Mouse (Mus musculus) neural tube, embryonic 12.5 days (tissue): ENCODE results near the gene Cd109. TPM values are rescaled to one million over a fixed set of nuclear protein-coding genes. Genes with fewer than 3 reads are reported as not detected.

Experiments used
- ATAC-seq: fragments of 200-750 bp; cut with Nextera tagmentation; 2 replicates; pipeline ENCODE4 v1.8.0; 2017; ENCODE audit warnings: low read depth, mild to moderate bottlenecking, moderate TSS enrichment, moderate library complexity; ENCODE audit not compliant: low FRiP score
- H3K27ac ChIP-seq: fragments of 300-500 bp; sonication (generic); 2 replicates; pipeline ENCODE4 v1.5.1; 2016
- H3K27me3 ChIP-seq: fragments of 300-500 bp; sonication (generic); replicated peaks from 2 replicates; pipeline ENCODE4 v1.6.1; 2016; ENCODE audit warnings: mild to moderate bottlenecking
- H3K36me3 ChIP-seq: fragments of 300-500 bp; sonication (generic); 2 replicates; pipeline ENCODE4 v1.6.1; 2016; ENCODE audit warnings: mild to moderate bottlenecking
- H3K4me1 ChIP-seq: fragments of 300-500 bp; sonication (generic); 2 replicates; pipeline ENCODE4 v1.6.1; 2016
- H3K4me2 ChIP-seq: fragments of 300-500 bp; sonication (generic); replicated peaks from 2 replicates; pipeline ENCODE4 v1.6.1; 2016; ENCODE audit warnings: mild to moderate bottlenecking
- H3K4me3 ChIP-seq: fragments of 300-500 bp; sonication (generic); 2 replicates; pipeline ENCODE4 v1.5.1; 2016
- H3K9ac ChIP-seq: fragments of 300-500 bp; sonication (generic); 2 replicates; pipeline ENCODE4 v1.6.1; 2016; ENCODE audit warnings: mild to moderate bottlenecking
- H3K9me3 ChIP-seq: fragments of 300-500 bp; sonication (generic); 2 replicates; pipeline ENCODE4 v1.6.1; 2016; ENCODE audit warnings: mild to moderate bottlenecking
- WGBS: fragments of 180-500 bp; shearing (Covaris S2); methylation state at CpG from one replicate; pipeline ENCODE4 v1.1.7; 2016; 5-methylcytosine and 5-hydroxymethylcytosine counted together
- polyA plus RNA-seq: library from polyadenylated mRNA; unstranded; fragments of >200 nt; fragmentation: Nextera tagmentation; extraction: Ambion mirVana; gene quantifications from 2 replicates; pipeline ENCODE4 v1.2.1, GENCODE M21; 2016

The Cd109 gene
- polyA plus RNA-seq, 1 experiment from 2014 or later = 3.7 TPM

DNA sequence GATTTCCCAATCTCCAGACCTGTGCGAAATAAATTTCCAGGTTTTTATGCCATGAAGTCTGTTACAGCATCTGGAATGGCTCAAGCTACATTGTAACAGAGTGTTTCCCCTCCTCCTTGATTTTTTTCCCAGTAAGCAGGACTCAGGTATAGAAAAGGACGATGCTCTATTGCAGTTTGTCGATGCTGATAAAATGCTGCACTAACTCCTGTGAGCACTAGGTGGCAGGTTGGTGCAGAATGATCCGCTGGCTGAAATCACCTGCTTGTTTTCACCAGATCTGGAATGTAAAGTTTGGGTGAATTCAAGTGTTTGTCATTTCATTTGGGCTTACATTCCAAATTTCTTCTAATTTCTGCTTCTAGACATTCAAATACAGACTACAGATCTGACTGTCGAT is 18.5 kb upstream of the Cd109 start:
- no peak overlapping the region for H3K4me3 ChIP-seq
- H3K4me1 ChIP-seq = no peaks in the 10 kb centered on the region
- no peak overlapping the region for H3K9ac ChIP-seq
- no peaks in the 10 kb centered on the region for H3K36me3 ChIP-seq
- H3K4me2 ChIP-seq = no peak overlapping the region
- H3K27ac ChIP-seq = no peak overlapping the region
- H3K9me3 ChIP-seq = no peaks in the 10 kb centered on the region
- 8% methylated on average over 5 of the region's 5 CpGs for WGBS
- H3K27me3 ChIP-seq = no peaks in the 10 kb centered on the region
- no peak for ATAC-seq

- no peak for ATAC-seq
- Histone ChIP-seq H3K36me3 (no peaks in the 10 kb centered on the region), H3K4me3 (no peak overlapping the region), H3K4me1 (no peaks in the 10 kb centered on the region), H3K9ac (no peak overlapping the region), H3K9me3 (no peaks in the 10 kb centered on the region), H3K27ac (no peak overlapping the region), H3K4me2 (no peak overlapping the region), H3K27me3 (no peaks in the 10 kb centered on the region)
- WGBS = 71% methylated on average over 5 of the region's 5 CpGs
Measured at GRCm38 (mm10) chr9:78599927-78600326, 15.4 kb upstream of the Cd109 start.

DNA sequence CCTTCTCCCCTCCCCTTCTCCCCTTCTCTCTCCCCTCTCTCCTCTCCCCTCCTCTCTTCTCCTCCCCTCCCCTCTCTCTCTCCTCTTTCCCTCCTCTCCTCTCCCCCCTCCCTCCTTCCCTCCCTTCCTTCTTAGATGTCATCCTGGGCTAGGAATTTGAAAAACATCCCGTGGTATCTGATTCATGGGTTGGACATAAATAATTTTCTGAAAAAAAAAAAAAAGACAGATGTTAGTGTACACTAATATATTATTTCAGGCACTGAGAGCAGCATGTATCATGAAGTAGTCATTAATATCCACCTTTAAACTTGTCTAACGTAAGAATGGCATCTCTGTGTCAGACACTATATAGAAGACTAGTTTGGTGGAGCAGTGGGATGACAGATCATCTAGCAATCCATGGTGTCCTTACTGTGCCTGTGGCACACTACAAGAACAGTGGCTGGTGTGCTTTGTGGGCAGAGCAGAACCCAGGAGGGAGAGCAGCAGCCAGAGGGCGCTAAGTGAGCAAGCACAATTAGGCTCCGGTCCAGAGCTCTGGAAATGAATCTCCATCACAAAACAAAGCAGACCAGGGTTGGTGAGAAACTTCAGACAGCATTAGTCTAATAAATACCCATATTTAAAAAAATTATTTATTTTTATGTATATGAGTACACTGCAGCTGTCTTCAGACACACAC is 14.2 kb upstream of the Cd109 start:
- H3K9me3 ChIP-seq = no peaks in the 10 kb centered on the region
- H3K4me3 ChIP-seq = no peak overlapping the region
- H3K4me1 ChIP-seq = no peaks in the 10 kb centered on the region
- 61% methylated on average over 4 of the region's 4 CpGs for WGBS
- H3K9ac ChIP-seq = no peak overlapping the region
- no peak overlapping the region for H3K27ac ChIP-seq
- no peaks in the 10 kb centered on the region for H3K27me3 ChIP-seq
- H3K36me3 ChIP-seq = no peaks in the 10 kb centered on the region
- no peak for ATAC-seq
- H3K4me2 ChIP-seq = no peak overlapping the region

DNA sequence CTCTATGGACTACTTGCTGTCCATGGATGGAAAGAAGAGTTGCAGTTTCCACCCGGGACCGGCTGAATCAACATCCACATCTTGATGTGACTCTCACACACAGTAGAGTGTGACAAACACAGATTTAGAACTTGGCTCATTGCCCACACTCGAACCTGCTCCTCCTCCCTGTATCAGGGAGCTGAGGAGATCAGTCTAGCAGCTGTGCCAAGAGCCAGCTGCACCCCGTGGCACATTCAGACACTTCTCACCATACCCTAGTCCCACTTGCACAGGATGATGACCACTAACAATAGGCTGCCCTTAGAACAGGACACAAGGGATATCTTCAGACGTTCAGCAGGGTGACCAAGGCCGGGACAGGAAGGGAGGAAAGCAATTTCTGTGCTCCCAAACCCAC is 1.1 kb upstream of the Cd109 start:
- Histone ChIP-seq H3K36me3 (no peaks in the 10 kb centered on the region), H3K27me3 (0 out of 2 replicates have a peak, but pooled peaks cover 6% of the 10 kb centered on the region), H3K9me3 (no peaks in the 10 kb centered on the region), H3K4me3 (no peak overlapping the region), H3K9ac (no peak overlapping the region), H3K27ac (no peak overlapping the region), H3K4me2 (no peak overlapping the region), H3K4me1 (0 out of 2 replicates have a peak, but pooled peaks cover 4% of the 10 kb centered on the region)
- 56% methylated on average over 6 of the region's 6 CpGs for WGBS
- peak; percentile 59; the same call in 1 of the 2 replicates for ATAC-seq

DNA sequence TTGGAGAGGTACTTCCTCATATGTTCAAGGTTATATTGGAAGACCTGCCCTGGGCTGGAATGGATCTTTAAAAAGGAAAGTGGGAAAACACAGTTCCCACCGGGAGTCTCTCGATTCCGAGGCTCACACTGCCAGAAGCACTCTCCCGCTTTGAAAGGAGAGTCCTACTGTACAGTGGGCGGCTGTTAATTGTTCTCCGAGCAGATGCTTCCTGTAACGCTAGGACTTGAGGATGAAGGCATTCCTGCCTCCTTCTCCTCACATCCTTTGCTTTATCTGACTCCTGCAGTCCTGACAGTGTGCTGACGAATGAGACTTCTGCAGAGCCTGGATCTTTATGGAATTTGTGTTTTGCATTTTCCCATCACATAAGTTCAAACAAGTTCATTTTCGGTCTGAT is 3.9 kb downstream of the Cd109 start:
- 0 out of 2 replicates have a peak, but pooled peaks cover 4% of the 10 kb centered on the region for H3K4me1 ChIP-seq
- no peak overlapping the region for H3K4me3 ChIP-seq
- 0 out of 2 replicates have a peak, but pooled peaks cover 4% of the 10 kb centered on the region for H3K27me3 ChIP-seq
- no peaks in the 10 kb centered on the region for H3K36me3 ChIP-seq
- ATAC-seq = no peak
- no peak overlapping the region for H3K4me2 ChIP-seq
- H3K27ac ChIP-seq = no peak overlapping the region
- WGBS = 87% methylated on average over 9 of the region's 9 CpGs
- H3K9ac ChIP-seq = no peak overlapping the region
- no peaks in the 10 kb centered on the region for H3K9me3 ChIP-seq

DNA sequence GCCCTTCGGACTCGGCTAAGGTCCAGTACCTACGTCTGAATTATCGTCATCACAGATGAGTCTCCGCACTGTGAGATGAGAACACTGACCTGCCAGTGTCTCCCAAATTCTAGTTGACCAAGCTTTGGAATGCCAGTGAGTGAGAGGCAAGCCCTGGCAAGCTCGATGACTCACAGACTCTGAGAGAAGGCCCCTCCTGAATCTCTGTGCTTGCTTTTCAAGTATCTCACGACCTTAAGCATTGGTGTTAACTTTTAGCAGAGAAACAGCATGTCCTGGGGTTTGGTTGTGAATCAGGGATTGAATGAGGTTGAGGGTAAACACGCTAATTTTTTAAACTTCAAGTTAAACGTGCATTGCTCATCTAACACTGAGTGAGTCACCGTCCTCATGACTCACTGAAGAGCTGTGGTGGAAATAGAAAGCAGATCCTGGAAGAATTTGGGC is 8.0 kb downstream of the Cd109 start:
- Histone ChIP-seq H3K4me3 (no peak overlapping the region), H3K27ac (no peak overlapping the region), H3K9me3 (no peaks in the 10 kb centered on the region), H3K4me1 (no peaks in the 10 kb centered on the region), H3K4me2 (no peak overlapping the region), H3K36me3 (no peaks in the 10 kb centered on the region), H3K9ac (no peak overlapping the region), H3K27me3 (no peaks in the 10 kb centered on the region)
- no peak for ATAC-seq
- WGBS = 82% methylated on average over 10 of the region's 10 CpGs

GRCm38 (mm10) chr9:78629991-78630390 is 14.6 kb downstream of the Cd109 start:
- H3K27me3 ChIP-seq = no peaks in the 10 kb centered on the region
- H3K9me3 ChIP-seq = no peaks in the 10 kb centered on the region
- no peaks in the 10 kb centered on the region for H3K36me3 ChIP-seq
- no peaks in the 10 kb centered on the region for H3K4me1 ChIP-seq
- H3K9ac ChIP-seq = no peak overlapping the region
- 48% methylated on average over 6 of the region's 6 CpGs for WGBS
- no peak overlapping the region for H3K4me3 ChIP-seq
- ATAC-seq = no peak
- no peak overlapping the region for H3K4me2 ChIP-seq
- no peak overlapping the region for H3K27ac ChIP-seq

DNA sequence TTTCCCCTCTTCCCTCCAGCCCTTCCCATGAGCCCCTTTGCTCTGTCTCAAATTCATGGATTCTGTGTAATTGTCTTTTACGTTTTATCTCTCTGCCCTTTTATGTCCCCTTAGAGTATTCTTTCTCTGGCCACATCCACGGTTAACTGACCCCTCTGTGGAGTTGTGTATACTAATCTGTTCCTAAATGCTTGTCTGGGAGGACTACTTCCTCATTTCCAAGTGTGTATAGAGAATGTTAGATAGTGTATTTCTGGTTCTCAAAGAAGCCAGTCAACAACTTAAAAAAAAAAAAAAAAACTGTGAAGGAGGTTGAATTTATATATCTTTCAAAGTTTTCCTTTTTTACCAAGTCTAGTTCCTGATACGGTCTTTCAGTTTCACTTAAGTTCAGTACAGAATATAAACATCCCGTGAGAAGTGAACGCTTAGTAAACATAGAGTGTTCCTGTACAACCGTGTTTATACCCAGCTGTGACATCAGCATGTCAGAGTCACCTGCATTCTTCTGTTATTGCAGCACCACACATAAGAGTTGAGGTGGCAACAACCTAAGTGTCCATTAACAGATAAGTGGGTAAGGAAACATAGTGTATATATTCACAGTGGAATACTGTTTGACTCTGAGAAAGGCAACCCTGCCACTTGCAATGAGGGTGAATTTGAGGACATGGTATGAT is 16.5 kb downstream of the Cd109 start:
- 82% methylated on average over 6 of the region's 6 CpGs for WGBS
- ATAC-seq = no peak

DNA sequence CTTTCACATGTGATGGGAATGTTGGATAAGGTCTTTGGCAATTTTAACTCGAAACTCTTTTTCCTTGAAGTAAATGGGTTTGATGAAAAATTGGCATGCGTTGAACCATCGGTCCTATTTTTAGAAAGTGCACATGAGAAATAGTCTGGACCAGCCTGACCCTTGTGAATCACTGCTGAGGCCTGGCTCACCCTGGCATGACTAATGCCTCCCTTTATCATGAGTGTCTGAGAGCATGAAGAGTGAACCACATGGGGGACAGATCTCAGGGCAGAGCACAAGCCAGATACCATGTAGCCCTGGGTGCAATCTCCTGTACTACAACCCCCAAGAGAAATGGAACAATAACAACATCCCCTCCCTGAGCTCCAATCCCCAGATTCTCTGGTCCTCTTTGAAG is 18.6 kb downstream of the Cd109 start:
- WGBS = 92% methylated on average over 3 of the region's 3 CpGs
- no peaks in the 10 kb centered on the region for H3K4me1 ChIP-seq

More for the DNA sequence above, 16.5 kb downstream of the Cd109 start:
- no peak overlapping the region for H3K4me2 ChIP-seq
- no peak overlapping the region for H3K4me3 ChIP-seq
- no peaks in the 10 kb centered on the region for H3K36me3 ChIP-seq
- no peak overlapping the region for H3K9ac ChIP-seq
- no peaks in the 10 kb centered on the region for H3K9me3 ChIP-seq
- H3K27ac ChIP-seq = no peak overlapping the region
- no peaks in the 10 kb centered on the region for H3K27me3 ChIP-seq
- H3K4me1 ChIP-seq = no peaks in the 10 kb centered on the region

GRCm38 (mm10) chr9:78641386-78641785 is 26.0 kb downstream of the Cd109 start:
- Histone ChIP-seq H3K27ac (no peak overlapping the region), H3K9me3 (no peaks in the 10 kb centered on the region), H3K4me2 (no peak overlapping the region), H3K27me3 (no peaks in the 10 kb centered on the region), H3K9ac (no peak overlapping the region), H3K4me1 (no peaks in the 10 kb centered on the region), H3K36me3 (no peaks in the 10 kb centered on the region), H3K4me3 (no peak overlapping the region)
- 81% methylated on average over 4 of the region's 4 CpGs for WGBS
- ATAC-seq = no peak

More for the DNA sequence above, 18.6 kb downstream of the Cd109 start:
- Histone ChIP-seq H3K27me3 (no peaks in the 10 kb centered on the region), H3K27ac (no peak overlapping the region), H3K36me3 (no peaks in the 10 kb centered on the region), H3K9me3 (no peaks in the 10 kb centered on the region), H3K4me3 (no peak overlapping the region), H3K9ac (no peak overlapping the region), H3K4me2 (no peak overlapping the region)
- ATAC-seq = no peak

- Histone ChIP-seq H3K4me3 (no peak overlapping the region), H3K4me2 (no peak overlapping the region), H3K9ac (no peak overlapping the region), H3K4me1 (no peaks in the 10 kb centered on the region), H3K27ac (no peak overlapping the region), H3K27me3 (no peaks in the 10 kb centered on the region), H3K9me3 (no peaks in the 10 kb centered on the region), H3K36me3 (no peaks in the 10 kb centered on the region)
- ATAC-seq = peak; percentile 61; the same call in 1 of the 2 replicates
- 50% methylated on average over 6 of the region's 6 CpGs for WGBS
Measured at GRCm38 (mm10) chr9:78646008-78646777, 30.8 kb downstream of the Cd109 start.

- no peak overlapping the region for H3K27ac ChIP-seq
Measured at GRCm38 (mm10) chr9:78648641-78649040, 33.3 kb downstream of the Cd109 start.

More at GRCm38 (mm10) chr9:78648641-78649040, 33.3 kb downstream of the Cd109 start:
- H3K36me3 ChIP-seq = no peaks in the 10 kb centered on the region
- H3K4me3 ChIP-seq = no peak overlapping the region
- H3K9me3 ChIP-seq = no peaks in the 10 kb centered on the region
- no peaks in the 10 kb centered on the region for H3K27me3 ChIP-seq
- WGBS = 90% methylated on average over 8 of the region's 8 CpGs
- no peaks in the 10 kb centered on the region for H3K4me1 ChIP-seq
- no peak overlapping the region for H3K4me2 ChIP-seq
- no peak overlapping the region for H3K9ac ChIP-seq
- ATAC-seq = no peak
